Mouse (Mus musculus) heart, adult 11 months (tissue): ENCODE measurements around the gene Mpl.
A peak's percentile ranks its signal among the peaks of the same experiment; 100 is the strongest.

ENCODE experiments used
- DNase-seq: peaks from one replicate; pipeline ENCODE4 v3.0.0; 2022

Gene Mpl

DNA sequence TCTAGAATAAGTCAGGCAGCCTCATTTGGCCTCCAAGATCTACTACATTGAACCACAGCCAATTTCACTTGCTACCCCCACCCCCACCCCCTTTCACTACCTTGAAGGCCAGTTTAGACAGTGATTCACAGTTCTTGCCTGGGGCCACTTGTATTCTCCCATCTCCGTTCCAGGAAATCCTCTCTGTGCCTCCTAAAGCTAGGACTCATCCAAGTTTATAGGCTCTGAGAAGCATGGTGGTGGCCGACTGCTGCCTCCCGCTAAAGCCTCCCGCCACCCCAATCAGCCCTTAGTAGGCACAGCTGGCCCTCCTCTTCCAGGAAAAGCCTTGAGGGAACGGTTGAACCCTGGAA is 29.9 kb downstream of the Mpl start:
- no peak for DNase-seq

DNA sequence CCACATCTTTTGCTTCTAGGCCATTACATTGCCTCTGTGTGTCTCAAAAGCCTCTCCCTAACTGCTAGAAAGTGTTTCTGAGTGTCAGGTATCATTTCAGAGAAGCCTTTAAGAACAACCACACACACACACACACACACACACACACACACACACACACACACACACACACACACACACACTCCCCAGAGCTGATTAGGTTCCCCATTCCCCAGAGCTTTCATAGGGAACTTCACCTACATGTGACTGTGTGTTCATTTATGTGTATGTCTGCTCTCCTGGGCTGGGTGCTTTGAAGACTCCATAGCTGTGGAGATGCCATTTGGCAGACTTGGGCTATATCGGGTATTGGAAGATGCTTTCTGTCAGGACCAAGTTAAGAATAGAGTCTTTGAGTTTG is 31.9 kb downstream of the Mpl start:
- no peak for DNase-seq

DNA sequence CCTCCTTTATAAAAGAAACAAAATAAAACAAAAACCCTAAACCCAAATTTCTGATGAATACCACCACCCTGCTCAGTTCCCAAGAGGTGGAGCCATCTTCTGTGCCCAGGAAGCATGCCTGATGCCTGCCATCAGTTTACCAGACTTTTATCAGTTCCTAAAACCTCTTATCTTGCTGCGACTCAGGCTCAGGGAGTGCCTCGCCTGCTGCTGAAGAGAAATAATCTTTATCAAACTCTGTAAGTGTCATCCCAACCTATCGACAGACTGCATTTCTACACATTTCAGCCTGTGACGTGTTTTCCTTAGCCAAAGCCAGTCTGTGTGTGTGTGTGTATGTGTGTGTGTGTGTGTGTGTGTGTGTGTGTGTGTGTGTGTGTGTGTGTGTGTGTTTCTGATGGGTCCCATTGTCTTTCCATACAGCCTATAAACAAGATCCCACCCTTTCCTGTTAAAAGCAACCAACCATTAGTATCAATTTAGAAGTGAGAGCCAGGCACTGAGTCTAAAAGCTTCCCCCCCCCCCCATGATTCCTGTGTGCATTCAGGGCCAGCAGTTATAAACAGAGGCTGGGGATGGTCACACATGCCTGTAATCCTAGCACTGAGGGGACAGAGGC is 32.7 kb downstream of the Mpl start:
- DNase-seq = no peak

DNA sequence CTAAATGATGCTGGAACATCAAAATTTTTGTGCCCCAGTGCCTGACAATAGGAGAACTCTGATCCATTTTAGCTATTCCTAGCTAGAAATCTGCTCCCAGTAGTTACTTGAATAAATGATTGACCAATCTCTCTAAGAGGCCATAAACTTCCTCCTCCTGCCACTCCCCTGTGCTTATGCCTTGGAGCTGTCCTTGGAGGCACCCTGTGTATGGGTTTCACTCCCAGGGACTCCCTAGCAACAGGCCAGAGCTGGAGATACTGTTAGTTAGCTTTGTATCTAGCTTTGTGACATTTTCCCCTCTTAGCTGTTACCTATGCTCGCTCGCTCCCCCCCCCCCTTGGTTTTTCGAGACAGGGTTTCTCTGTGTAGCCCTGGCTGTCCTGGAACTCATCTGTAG is 35.9 kb downstream of the Mpl start:
- no peak for DNase-seq

DNA sequence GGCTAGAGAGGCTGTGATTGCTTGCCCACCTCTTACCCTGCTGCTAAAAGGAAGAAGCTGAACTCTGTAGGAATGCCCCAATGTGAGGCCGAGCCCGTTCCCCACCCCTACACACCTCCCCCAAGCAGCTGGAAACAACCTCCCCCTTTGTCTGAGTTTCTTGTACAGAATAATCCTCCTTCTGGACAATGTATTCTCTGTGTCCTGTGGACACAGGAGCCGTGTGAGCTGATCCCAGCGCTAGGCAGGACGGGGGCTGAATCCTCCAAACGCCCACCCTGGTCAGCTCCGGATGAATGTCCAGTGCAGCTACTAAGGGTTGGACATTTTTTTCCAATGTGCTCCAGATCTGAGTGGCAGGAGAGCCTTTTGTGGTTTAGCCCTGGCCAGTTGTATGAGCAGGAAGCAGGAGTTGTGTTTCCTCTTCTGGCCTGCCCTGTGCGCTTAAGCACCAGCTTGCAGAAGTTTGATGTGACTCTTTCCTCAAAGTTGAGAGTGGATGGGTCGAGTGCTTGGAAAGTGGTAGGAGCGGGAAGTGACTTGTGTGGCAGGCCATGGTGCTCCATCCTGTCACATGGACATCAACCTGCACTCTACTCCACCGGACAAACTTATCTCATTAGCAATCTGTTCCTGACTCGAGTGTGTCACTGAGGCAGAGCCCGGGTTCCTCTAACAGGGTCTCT is 40.1 kb downstream of the Mpl start:
- no peak for DNase-seq

DNA sequence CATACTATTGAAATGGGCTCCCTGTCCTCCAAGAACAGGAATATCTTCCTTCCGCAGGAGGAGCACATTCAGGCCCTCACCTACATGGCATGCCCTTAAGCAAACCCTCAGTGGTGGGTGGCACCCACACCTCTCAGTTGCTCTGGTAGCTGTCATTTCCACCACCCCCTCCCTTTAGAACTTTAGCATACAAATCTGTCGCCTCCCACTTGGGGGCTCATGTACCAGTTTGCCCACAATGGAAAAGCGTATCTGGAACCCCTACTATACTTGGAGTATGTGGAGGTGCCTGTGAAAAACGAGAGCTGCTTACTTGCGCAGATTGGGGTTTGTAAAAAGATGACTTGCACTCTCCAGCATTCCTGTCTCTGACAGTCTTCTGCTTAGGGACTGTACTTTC is 41.0 kb downstream of the Mpl start:
- DNase-seq = no peak

DNA sequence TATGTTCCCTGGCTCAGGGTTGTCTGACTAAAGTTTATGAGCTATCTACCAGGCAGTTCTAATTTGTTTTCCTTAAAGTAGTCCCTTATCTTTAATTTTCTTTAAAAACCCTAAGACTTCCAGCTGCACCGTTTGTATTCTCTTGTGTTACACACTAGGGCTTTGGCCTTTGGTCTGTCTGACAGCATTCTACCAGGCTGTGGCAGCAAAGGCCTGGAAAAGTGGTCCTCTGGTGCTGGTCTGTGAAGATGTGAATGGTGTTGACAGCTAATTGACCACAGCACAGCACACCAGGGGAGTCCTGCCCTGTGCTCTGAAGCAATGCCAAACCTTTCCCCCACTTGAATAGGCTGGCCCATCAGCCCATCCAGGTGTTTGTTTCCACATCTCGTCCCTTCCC is 41.5 kb downstream of the Mpl start:
- no peak for DNase-seq

DNA sequence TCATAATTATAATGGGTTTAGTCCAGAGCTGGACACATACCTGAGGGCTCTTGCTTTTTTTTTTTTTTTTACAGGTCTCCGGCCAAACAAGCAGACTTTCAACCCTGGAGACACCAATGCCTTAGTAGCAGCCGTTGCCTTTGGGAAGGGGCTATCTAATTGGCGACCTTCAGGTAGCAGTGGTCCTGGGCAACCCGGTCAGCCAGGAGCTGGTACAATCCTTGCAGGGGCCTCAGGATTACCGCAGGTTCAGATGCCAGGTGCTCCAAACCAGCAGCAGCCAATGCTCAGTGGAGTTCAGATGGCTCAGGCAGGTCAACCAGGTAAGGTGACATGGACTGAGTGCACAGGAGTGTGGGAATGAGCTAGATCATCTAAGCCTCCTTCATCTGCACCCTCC is 43.8 kb downstream of the Mpl start:
- no peak for DNase-seq

DNA sequence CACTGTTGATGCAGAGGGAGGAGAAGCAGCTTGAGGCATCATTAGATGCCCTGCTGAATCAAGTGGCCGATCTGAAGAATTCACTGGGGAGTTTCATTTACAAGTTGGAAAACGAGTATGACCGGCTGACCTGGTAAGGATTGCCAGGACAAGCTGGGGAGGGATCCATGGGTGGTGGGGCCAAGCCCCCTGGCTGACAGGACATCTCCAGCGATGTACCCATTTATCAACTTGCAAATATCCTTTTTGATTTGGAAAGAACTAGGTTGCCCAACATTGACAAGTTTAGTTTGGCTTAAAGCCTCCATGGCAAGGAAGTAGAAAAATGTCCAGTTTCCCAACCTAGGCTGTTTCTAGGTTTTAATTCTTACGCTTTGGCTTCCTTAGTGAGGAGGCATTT is 46.4 kb downstream of the Mpl start:
- DNase-seq = no peak

DNA sequence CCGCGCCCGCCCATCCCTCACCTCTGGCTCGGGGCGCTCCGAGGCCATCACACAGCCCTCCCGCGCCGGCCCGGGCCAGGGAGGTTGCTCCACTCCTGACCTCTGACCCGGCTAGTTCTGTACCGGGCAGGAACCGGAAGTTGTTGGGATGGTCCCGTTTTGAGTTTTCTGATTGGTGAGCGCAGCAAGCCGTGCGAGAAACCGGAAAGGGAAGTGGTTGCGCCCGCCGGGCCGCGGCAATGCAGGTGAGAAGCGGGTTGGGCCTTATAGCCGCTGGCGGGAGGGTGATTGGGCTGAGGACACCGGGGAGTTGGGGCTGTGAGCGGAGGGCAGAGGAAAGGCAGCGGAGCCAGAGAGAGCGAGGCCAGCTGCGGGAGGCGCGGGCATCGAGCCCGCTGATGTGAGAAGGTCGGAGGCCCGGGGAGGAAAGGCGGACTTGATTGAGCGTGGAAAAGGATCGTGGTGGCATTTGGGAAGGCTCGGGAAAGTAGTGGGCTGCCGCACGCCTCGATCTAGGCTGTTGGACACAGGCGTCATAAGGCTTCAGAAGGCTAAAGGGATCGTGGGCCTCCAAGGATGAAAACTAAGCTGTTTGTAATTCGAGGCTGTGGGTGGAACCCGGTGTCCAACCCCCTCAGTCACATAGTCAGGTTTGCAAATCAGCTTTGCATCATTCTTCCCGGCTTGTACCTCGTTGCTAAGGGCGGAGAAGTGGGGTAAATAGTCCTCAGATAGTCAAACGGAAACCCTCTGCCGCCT is 48.0 kb downstream of the Mpl start, which contains the start of the genes Szt2 and Med8:
TSS of gene Szt2 (minus strand) at position 132 of the 759 bp plus-strand sequence.
TSS of gene Med8 (plus strand) at position 196 of the 759 bp plus-strand sequence.
- peak; percentile 99 for DNase-seq

DNA sequence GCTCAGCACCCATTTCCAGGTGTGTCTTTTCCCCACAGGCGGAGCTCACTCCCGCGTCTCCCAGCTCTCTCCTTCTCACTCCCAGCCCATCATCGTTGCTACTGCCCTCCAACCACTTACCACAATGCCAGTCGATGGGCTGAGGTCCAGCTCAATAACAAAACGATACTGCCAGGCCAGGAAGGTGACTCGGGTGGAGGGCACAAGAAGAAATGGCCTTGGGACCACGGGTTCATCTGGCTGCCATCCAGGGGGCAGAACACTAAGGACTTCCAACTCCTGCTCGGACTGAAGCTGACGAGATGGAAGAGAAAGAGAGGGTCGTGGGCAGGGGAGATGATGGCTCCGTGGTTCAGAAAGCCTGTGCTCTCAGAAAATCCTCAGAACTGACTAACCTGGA is 54.6 kb downstream of the Mpl start:
- peak; percentile 84 for DNase-seq

DNA sequence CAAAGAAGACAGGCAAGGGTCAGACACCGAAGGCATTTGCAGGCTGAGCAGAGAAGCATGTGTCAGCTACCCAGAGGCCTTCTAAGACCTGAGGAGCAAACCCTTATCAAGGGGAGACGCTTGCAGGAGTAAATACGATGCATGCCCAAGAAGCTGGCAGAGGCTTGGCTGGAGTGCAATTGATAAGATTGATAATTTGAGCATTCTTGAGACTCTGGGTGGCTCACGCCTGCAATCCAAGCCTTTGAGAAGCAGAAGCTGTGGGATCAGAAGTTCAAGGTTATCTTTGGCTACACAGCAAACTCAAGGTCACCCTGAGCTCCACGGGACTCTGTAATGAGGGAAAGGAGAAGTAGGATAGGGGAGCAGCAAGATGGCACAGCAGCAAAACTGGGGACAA is 55.4 kb downstream of the Mpl start:
- DNase-seq = no peak

DNA sequence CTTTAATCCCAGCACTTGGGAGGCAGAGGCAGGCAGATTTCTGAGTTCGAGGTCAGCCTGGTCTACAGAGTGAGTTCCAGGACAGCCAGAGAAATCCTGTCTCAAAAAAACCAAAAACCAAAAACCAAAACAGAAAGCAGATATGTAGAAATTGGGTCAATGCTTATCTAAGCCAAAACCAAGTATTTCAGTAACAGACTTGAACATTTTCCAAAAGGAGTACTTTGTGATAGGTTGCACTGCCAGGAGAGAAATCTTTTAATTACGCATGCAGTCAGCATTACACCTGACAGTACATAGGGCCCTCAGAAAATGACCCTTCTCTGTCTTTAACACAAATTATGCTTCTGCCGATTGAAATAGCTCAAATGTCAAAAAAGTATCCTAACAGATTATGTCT is 55.9 kb downstream of the Mpl start:
- DNase-seq = no peak

DNA sequence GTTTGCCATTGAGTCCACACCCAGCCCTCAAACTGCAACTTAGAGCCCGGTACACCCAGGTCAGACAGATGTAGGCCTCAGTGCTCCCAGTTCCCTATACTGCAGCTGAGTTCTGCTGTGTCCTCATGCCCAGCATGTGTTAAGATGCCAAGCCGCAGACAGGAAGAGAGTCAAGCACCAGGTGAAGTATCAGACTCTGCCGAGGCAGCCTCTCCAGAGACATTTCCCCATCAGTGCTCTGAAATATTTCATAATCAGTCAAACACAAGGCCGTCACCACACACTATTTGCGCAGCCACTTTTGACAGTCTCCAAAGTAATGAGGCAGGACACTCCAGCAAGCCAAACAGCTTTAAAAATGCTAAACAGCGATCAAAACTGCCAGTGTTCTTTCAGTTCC is 58.9 kb downstream of the Mpl start:
- no peak for DNase-seq

DNA sequence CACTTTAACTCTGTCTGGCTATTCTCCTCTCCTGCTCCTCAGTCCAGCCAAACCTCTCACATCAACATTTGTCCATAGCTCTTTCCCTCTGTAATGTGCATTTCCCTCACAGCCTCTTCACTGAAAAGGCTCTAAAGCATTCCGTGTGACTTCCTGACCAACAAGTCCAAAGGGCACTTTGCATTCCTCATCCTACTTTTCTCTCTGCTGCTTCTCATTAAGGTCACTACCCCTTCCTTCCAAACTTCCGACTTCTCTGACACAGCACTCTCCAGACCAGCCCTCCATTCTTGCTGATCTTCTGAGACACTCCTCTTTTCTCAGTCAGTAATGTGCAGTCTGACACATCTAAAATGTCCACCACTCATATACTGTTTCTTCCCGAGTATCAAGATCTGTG is 60.9 kb downstream of the Mpl start:
- no peak for DNase-seq

DNA sequence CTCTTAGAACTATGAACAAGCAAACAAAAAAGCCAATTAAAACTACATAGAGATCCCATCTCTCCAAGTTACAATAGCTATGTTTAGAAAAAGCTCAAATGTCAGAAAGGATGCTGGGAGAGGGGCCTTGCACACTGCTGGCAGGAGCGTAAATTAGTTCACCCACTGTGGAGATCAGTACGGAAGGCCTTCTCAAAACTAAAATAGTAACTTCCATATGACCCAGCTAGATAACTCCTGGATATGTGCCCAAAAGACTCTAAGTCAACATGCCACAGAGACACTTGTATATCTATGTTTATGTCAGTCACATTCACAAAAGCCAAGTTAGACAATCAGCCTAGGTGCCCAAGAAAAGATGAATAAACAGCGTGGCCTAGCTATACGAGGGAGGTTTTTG is 62.0 kb downstream of the Mpl start:
- no peak for DNase-seq

DNA sequence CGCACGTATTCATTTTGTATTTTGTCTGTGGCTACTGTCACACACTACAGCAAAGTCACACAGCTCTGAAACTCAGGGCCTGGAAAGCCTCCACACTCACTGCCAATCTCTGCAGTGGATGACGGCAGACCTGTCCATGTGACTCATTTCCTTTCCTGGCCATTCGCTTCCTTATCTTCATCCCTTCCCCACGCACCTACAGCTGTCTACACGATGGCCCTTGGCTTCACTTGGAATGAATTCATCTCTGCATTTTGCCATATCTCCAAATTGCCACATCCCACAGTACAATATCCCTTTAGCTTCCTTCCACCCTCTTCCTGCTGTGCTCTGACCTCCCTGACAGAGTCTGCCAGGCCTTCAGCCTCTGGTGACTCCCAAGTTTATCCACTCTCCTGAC is 62.8 kb downstream of the Mpl start:
- peak; percentile 95 for DNase-seq
